Mouse (Mus musculus) hematopoietic multipotent progenitor cell, adult 10-12 weeks (in vitro differentiated cells): ENCODE results near the gene Pias3. TPM values are rescaled to one million over a fixed set of nuclear protein-coding genes. Genes with fewer than 3 reads are reported as not detected.

ENCODE experiments used
- polyA plus RNA-seq: library from polyadenylated mRNA; stranded (reverse); fragments of >175 nt; gene quantifications from 2 replicates; pipeline ENCODE4 v1.2.3, GENCODE M21; 2012; ENCODE audit warnings: low replicate concordance

The Pias3 gene
- 56.0 and 58.8 TPM in 2 replicates for polyA plus RNA-seq

DNA sequence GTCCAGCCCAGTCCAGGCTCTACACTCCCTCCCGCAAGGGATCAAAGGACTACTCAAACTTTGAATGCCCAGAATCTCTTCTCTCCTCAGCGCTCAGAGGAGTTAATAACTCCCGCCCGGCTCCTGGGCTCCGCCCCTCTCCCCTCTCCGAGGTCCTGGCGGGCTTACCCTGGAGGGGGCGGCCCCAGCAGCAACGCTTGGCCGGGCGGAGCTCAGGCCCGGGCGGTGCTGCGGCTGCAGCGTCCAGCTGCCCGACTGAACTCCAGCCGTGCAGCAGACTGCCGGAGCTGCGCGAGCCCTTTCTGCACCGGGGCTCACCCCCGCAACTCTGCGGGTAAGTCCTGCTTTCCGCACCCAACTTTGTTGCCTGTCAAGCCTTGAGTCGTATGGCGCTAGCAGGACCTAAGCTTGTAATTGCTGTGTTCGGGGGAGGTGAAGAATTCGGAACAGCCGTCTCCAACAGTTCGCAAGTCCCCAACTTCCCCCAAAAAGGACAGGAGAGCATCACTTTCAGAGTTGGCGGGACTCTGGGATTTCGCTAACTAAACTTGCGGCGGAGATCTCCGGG, at the start of gene Pias3:
Gene Pias3 (plus strand): TSS at position 187 of the 568 bp plus-strand sequence.

DNA sequence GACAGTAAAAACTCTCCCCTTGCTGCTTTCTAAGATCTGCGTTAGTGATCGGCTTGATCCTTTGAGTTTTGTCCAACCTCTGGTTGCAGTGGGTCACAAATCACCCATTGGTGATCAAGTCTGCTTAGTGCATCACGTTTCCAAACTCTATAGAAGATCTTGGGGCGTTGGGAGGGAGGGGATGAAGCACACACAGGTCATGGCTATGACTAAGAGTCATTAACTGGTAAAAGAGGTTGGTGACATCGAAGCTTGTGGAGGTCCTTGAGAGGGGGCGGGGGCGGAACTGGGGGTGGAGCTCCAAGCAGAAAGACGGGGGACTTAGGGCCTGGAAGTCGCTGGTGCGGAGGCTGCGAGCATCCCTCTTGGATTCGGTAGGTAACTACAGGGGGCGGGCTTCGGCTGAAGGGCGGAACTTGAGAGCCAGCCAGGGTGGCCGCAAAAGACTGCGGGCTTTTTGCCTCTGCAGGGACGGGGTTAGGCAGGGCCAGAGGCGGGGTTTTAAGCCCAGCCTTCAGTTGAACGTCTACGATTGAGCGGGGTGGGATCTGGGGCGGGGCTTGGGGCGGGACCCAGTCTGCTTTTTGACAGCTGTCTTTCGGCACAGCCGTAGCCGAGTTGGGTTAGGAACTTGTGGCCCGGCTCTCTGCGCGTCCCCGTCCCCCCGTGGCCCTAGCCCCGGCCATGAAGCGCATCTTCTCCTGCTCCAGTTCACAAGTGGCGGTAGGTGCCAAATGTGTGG, 26.3 kb upstream of the Pias3 start, which contains the start of gene Ankrd35:
Gene Ankrd35 (plus strand): TSS at position 405 of the 742 bp plus-strand sequence.

DNA sequence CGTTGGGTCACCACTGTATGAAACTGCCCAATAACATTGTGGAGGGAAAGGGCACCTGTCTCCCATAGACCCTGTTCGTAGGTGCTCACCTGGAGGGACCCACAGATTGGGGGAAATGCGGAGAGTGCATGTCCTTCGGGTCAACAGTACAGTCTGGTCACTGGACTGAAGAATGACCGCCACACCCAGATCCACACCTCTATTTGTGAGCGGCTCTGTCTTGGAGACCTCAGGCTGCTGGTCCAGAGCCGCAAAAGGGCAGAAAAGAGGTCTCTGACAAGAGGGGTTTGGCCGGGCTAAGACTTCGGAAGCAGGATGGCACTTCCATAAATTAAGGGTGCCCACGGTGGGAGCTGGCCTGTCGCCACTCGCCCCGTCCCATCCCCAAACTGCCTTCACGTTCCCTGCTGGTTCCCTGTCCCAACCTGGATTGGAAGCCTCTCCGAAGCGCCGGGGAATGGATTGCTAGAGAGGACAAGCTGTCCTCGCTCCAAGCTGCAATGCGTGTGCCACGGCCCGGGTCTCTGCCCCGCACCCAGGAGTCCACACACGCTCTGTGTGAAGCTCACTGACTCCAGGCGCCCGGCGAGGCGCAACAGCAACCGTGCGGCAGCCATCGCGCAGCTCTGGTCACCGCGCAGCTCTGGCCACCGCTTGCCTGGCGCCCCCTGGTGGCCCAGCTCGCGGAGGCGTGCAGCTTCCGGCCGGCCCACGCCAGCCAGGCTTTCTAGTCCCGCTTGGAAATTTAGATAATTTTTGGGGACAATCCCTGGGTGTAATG, 11.9 kb downstream of the Pias3 start, which contains the start of gene Nudt17:
Gene Nudt17 (minus strand): TSS at position 660 of the 781 bp plus-strand sequence.

DNA sequence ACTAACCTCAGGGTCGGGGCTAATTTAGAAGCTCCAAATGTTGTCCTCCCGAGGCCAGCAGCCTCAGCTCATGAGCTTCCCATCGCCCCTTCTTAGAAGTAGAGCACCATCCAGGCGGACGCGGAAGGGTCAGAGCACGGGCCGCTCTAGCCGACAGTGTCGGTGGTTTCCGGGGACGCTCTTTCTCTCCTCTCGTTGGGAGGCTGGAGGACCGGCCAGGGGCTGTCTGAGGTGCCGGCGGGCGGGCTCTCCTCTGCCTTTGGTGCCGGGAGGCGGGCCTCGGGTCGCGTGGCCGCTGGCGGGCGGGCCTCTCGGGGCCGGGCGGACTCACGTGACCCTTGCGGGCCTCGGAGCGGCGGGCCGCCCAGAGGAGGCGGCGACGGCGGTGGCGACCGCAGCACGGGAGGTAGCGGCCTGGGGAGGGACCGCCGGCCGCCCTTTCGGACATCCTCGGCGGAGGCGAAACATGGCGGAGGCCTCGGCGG, 31.2 kb downstream of the Pias3 start, which contains the start of the genes Polr3c and Rnf115:
Gene Polr3c (minus strand): TSS at position 286 of the 485 bp plus-strand sequence.
Gene Rnf115 (plus strand): TSS at position 322 of the 485 bp plus-strand sequence.

Other genes with a start within 250 kb of the Pias3 start
- gene BC107364, start 244.1 kb upstream of the Pias3 start, polyA plus RNA-seq: not detected in 2 replicates
- gene Hfe2, start 171.2 kb upstream of the Pias3 start, polyA plus RNA-seq: 1.5 and 2.1 TPM in 2 replicates
- gene Txnip, start 138.4 kb upstream of the Pias3 start, polyA plus RNA-seq: 34.0 and 55.7 TPM in 2 replicates
- gene Gm16253, start 119.4 kb upstream of the Pias3 start, polyA plus RNA-seq: not detected in 2 replicates
- gene Polr3gl, start 102.2 kb upstream of the Pias3 start, polyA plus RNA-seq: 19.9 and 30.0 TPM in 2 replicates
- gene Ankrd34a, start 99.7 kb upstream of the Pias3 start, polyA plus RNA-seq: 0.06 and 0.07 TPM in 2 replicates
- 0.42 and 0.54 TPM in 2 replicates for gene Lix1l, start 95.2 kb upstream of the Pias3 start, polyA plus RNA-seq
- gene Rbm8a, start 66.5 kb upstream of the Pias3 start, polyA plus RNA-seq: 13.2 and 89.9 TPM in 2 replicates
- gene Pex11b, start 61.0 kb upstream of the Pias3 start, polyA plus RNA-seq: 3.6 and 5.2 TPM in 2 replicates
- gene Gm42957, start 60.9 kb upstream of the Pias3 start, polyA plus RNA-seq: 0.11 TPM in 1 of 2 replicates, not detected in the other
- 0.09 and 0.31 TPM in 2 replicates for gene Itga10, start 50.8 kb upstream of the Pias3 start, polyA plus RNA-seq
- gene Ankrd35, start 26.3 kb upstream of the Pias3 start, polyA plus RNA-seq: 0.35 and 0.87 TPM in 2 replicates
- gene Nudt17, start 12.2 kb downstream of the Pias3 start, polyA plus RNA-seq: 2.5 and 4.1 TPM in 2 replicates
- gene Polr3c, start 31.2 kb downstream of the Pias3 start, polyA plus RNA-seq: 6.8 and 7.4 TPM in 2 replicates
- 25.0 and 42.4 TPM in 2 replicates for gene Rnf115, start 31.3 kb downstream of the Pias3 start, polyA plus RNA-seq
- gene Pdzk1, start 132.9 kb downstream of the Pias3 start, polyA plus RNA-seq: 0.04 TPM in 1 of 2 replicates, not detected in the other
- 7.3 and 8.0 TPM in 2 replicates for gene Cd160, start 133.0 kb downstream of the Pias3 start, polyA plus RNA-seq
- gene Gja5, start 208.3 kb downstream of the Pias3 start, polyA plus RNA-seq: 0.09 TPM in 1 of 2 replicates, not detected in the other
- gene Gpr89, start 209.0 kb downstream of the Pias3 start, polyA plus RNA-seq: 1.4 and 2.8 TPM in 2 replicates
- 0.02 TPM in 1 of 2 replicates, not detected in the other for gene Gja8, start 229.6 kb downstream of the Pias3 start, polyA plus RNA-seq